Mouse (Mus musculus): ENCODE measurements around the gene Zfp52.

Gene Zfp52

DNA sequence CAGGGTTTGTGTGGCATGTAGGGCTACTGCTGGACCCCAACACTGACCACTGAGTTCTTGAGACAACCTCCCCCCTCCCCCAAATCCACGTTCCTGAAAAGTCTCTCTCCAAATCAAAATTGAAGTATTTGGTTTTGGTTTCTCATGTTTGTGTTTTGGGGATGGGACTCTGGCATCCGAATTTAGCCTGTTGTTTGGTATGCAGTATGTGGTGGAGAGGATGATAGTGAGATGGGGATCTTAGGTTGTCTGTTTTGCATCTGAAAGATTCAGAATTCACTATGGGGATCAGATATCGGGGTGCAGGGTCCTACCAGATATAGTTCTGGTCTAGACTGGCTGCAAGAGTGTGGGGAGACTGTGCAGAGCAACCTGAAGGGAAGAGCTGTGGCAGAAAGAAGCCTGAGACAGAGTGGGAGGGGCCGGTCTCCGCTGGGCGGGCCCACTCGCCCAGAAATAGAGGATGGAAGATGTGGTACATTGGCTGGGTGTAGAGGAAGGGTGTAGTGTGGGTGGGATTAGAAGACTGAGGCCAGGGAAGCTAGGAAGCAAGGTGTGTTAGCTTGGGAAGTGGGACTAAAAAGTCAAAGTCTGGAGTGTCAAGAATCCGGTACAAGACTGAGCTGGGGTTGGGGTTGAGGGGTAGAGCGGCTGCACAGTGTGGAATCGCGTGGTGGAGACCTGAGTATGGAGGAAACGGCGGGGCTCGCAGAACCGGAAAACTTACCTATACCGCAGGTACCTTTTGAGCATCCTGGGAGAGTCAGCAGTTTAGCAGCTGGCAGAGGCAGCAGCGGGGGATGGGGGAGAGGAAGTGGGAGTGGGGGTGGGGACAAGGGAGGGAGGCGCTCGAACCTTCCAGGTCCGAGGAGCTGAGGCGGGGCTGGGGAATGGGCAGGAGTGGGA, at the start of gene Zfp52:
Gene Zfp52, plus strand, starts transcription at position 444 of the 906 bp plus-strand sequence.
- peak; percentile 71 to 75 for DNase-seq

- peak; percentile 86 to 88 for DNase-seq
These were observed 46.4 kb upstream of the Zfp52 start, which contains the start of gene Zfp53 for GRCm38 (mm10) chr17:21488760-21489499. TSS of gene Zfp53 (plus strand) at chr17:21488998.

GRCm38 (mm10) chr17:21489500-21490001, 45.8 kb upstream of the Zfp52 start:
- DNase-seq = no peak

DNA sequence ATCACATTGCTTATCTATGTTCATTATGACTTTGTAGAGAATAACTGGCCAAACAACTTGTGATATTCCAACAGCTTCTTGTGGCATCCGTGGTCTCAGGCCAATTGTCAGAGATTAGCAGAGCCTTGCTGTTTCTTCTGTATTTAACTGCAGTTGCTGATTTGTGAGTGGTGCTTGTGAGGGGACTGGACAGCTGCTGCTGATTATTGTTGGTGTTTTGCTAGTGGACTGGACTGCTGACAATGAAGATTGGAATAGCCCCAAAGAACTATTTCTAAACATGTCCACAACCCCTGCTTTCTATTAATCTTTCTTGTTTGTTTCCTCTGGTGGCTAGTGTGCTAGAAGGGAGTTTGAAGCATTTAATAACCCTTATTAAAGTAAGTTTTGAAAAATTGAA, 34.0 kb upstream of the Zfp52 start:
- DNase-seq = no peak

DNA sequence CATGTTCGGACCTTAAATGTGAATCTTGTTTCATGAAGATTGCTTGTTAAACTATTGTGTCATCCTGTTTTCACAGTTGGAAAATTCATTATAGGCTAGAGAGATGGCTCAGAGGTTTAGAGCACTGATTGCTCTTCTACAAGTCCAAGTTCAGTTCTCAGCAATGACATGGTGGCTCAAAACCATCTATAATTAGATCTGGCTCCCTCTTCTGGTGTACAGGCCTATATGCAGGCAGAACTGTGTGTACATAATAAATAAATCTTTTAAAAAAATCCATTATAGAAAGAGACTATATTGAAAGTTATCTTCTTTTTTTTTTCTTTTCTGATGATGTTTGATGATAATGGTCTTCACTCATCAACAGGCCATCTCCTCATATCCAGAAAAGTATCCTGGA, 30.8 kb upstream of the Zfp52 start:
- no peak for DNase-seq

- no peak for DNase-seq
These were observed 29.1 kb upstream of the Zfp52 start for GRCm38 (mm10) chr17:21506258-21506657.

DNA sequence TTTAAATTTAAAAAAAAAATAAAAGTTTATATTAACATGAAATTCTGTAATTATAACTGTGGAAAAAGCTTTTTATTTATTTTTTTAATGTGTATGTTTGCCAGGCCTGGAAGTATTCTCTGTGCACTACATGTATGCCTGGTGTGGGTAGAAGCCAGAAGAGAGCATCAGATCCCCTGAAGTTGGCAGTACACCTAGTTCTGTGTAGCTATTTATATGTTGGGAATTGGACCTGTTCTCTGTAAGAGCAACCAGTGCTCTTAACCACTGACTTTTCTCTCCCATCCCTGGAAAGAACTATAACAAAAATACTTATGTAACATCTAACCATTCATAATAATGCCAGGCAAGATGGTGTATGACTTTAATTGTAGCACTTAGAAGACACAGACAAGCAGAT, 25.6 kb upstream of the Zfp52 start:
- no peak for DNase-seq

- peak; percentile 65 to 71 for DNase-seq
These were observed 19.8 kb upstream of the Zfp52 start for GRCm38 (mm10) chr17:21515403-21516105.

- peak; percentile 38 to 41 for DNase-seq
These were observed 18.9 kb upstream of the Zfp52 start for GRCm38 (mm10) chr17:21516201-21517129.

DNA sequence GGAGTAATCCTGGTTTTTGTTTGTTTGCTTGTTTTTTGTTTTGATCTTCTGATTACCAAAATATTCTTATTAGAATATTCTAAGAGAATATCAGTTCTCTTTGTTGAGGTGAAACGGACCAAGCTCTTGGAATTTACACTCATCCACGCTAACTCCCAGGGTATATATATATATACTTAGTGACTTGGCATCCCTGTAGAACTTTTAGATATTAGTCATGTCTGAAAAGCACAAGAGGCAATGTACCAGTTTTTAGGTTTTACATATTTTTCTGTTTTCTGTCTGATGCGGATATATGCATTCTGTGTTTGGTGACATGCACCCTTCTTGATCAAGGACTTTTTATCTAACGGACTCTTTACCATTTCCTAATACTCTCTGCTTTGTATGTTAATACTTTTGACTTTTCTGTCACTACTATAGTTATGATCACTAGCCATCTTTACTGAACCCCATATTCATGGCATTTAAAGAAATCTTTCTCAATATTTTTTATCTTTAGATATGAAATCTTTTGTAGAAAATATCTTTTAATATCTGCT, 18.1 kb upstream of the Zfp52 start:
- DNase-seq = no peak

GRCm38 (mm10) chr17:21526270-21526669, 9.1 kb upstream of the Zfp52 start:
- DNase-seq = no peak

GRCm38 (mm10) chr17:21530645-21531330, 4.6 kb upstream of the Zfp52 start:
- no peak for DNase-seq

GRCm38 (mm10) chr17:21531621-21532020, 3.7 kb upstream of the Zfp52 start:
- DNase-seq = peak in 1 of 2 experiments; percentile 3

DNA sequence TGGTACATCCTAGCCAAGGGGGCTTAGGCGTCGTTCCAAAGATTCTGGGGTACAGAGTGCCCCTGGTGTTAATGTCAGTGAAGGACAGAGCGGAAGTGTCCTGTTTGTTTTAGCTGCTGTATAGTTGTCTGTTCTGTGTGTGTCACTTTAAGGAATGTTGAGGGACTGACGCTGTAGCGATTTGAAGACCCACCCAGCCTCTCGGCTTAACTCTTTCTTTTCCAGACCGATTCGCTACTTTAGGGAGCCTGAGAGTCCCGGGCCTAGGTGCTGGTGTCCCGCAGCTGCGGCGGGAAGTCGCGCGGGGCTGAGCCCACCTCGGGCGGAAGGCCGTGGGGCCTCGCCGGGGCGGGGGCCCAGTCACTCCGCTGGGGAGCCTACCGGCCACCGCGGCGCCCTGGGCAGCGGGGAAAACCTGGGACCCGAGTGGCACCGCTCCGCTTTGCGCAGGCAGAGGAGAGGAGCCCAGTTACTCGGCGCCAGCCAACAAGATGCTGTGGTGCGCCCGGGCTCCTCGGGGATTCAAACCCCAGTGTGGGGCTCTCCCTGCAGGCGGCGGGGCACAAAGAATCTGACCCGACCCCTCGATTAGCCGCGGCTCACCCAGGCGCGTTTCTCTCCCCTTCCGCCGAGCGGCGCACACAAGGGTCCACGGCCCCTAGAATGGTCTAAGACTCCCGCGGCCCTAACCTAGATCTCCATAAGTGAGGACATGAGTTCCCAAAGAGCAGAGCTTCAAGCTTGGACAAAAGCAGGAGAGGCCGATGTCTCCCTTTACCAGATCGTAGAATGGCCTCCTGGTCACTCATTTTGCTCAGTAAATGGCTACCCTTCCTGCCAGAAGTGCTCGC, 3.0 kb upstream of the Zfp52 start:
- DNase-seq = peak; percentile 60 to 63

GRCm38 (mm10) chr17:21533961-21534360, 1.4 kb upstream of the Zfp52 start:
- DNase-seq = no peak

GRCm38 (mm10) chr17:21534460-21535095, 761 bp upstream of the Zfp52 start:
- DNase-seq = peak; percentile 52 to 67

- DNase-seq = peak in 1 of 2 experiments; percentile 12
These were observed 757 bp downstream of the Zfp52 start for GRCm38 (mm10) chr17:21536096-21536495.

DNA sequence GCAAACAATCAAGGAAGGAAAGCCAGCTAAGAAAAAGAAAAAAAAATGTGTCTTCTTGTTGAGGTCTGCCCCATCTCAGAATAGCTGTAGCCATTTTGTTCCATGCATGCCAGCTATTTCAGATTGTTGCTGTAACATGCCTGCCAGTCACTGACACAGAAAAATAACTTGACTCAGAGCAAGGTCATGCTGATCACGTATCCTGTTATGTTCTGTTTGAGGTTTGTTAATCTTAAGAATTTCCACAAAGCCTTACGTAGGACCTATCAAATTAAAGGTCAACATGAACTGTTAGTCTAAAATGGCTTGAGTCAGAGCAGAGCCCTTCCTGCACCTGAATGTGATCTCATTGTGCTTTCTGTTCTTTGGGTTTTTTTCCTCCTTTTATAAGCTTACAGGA, 1.3 kb downstream of the Zfp52 start:
- DNase-seq = no peak

DNA sequence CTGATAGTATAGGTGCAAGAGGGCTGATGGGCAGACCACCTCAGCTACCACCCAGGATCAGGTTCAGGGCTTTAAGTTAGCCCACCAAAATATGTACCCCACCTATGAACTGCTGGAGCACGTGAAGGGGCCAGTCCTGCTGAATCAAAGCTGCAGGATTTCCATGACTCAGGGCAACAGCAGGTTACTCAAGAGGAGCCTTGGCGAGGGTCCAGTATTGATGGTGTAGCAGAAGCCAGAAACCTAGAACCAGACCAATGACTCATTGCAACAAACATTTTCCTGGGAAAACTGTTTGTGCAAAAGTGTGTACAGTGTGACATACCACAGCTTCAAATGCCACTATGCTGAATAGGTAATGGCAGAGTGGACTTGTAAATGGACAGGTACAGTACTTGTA, 22.5 kb downstream of the Zfp52 start:
- DNase-seq = no peak

Measured in B cell, adult 2 months (primary cell).